Comparison of ENCODE assay signal across 14 mouse cellular contexts in the genomic region with DNA sequence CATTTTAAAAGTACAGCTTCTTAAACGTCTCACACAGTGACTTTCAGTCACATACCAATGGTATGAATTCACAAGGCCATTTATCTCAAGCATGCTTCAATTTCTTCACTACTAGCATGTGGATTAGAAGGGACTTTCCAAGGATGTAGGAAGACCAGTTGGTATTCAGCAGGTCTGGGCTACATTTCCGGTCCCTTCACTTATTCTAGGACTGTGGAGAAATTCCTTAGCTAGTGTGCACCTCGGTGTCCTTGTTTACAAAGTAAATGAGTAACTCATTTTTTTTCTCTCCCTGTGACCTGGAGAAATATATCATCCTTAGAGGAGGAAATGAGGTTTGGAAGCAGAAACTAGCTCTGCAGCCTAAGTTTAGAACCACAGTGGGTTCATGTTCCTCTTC.
DNase-seq lines count a peak whose midpoint lies in the region; ATAC-seq lines count a peak whose summit lies in the region.
"Had no signal": no experiment of that assay in that cellular context is flagged by ENCODE, and none has a peak within 500 bp of the region (broad histone marks: within the 10 kb centered on the region; RNA-seq: fewer than 3 reads in every experiment).

No protein-coding gene starts in this region.

- peak overlapping the region; percentile 25; the same call in 1 of the 2 replicates for H3K4me2 ChIP-seq in heart, embryonic 16.5 days (ENCODE audit: low read depth, low read length)
- no peak overlapping the region for H3K4me2 ChIP-seq in lung, embryonic 15.5 days
- H3K4me2 ChIP-seq in kidney, embryonic 16.5 days (replicated peaks; ENCODE audit: low read depth, low read length) = no peak overlapping the region
- H3K4me2 ChIP-seq in stomach, embryonic 16.5 days (ENCODE audit: low read depth, low read length) = no peak overlapping the region
- H3K4me2 ChIP-seq in forebrain, embryonic 12.5 days = no peak overlapping the region
- H3K4me2 ChIP-seq: hindbrain, embryonic 15.5 days; liver, embryonic 11.5 days had no signal

- no peaks in the 10 kb centered on the region for H3K36me3 ChIP-seq in heart, embryonic 16.5 days (ENCODE audit: control insufficient read depth, insufficient read depth)
- no peaks in the 10 kb centered on the region for H3K36me3 ChIP-seq in lung, embryonic 15.5 days
- H3K36me3 ChIP-seq in kidney, embryonic 16.5 days (ENCODE audit: insufficient read depth, low read length) = no peaks in the 10 kb centered on the region
- no peaks in the 10 kb centered on the region for H3K36me3 ChIP-seq in stomach, embryonic 16.5 days (ENCODE audit: control insufficient read depth, insufficient read depth, low read length)
- H3K36me3 ChIP-seq in forebrain, embryonic 12.5 days (replicated peaks) = no peaks in the 10 kb centered on the region
- H3K36me3 ChIP-seq: hindbrain, embryonic 15.5 days had no signal

- no peak overlapping the region for H3K9ac ChIP-seq in heart, embryonic 16.5 days (ENCODE audit: low read length)
- H3K9ac ChIP-seq in lung, embryonic 15.5 days = no peak overlapping the region
- no peak overlapping the region for H3K9ac ChIP-seq in kidney, embryonic 16.5 days (replicated peaks; ENCODE audit: low read length)
- no peak overlapping the region for H3K9ac ChIP-seq in stomach, embryonic 16.5 days (ENCODE audit: low read length)
- no peak overlapping the region for H3K9ac ChIP-seq in forebrain, embryonic 12.5 days
- H3K9ac ChIP-seq: hindbrain, embryonic 15.5 days had no signal

- H3K4me3 ChIP-seq in heart, embryonic 16.5 days (ENCODE audit: low read length) = no peak overlapping the region
- no peak overlapping the region for H3K4me3 ChIP-seq in lung, embryonic 15.5 days
- no peak overlapping the region for H3K4me3 ChIP-seq in kidney, embryonic 16.5 days (ENCODE audit: low read length)
- H3K4me3 ChIP-seq in stomach, embryonic 16.5 days (replicated peaks; ENCODE audit: low read length) = no peak overlapping the region
- no peak overlapping the region for H3K4me3 ChIP-seq in forebrain, embryonic 12.5 days (replicated peaks)
- H3K4me3 ChIP-seq: hindbrain, embryonic 15.5 days had no signal

- 27% methylated on average over 3 of the region's 3 CpGs for WGBS in heart, embryonic 16.5 days
- WGBS in lung, embryonic 15.5 days = 23% methylated on average over 3 of the region's 3 CpGs
- WGBS in kidney, embryonic 16.5 days = 24% methylated on average over 3 of the region's 3 CpGs
- 18% methylated on average over 3 of the region's 3 CpGs for WGBS in stomach, embryonic 16.5 days
- WGBS in forebrain, embryonic 12.5 days = 74% methylated on average over 3 of the region's 3 CpGs

- H3K4me1 ChIP-seq in heart, embryonic 16.5 days (ENCODE audit: control insufficient read depth, insufficient read depth, low read length) = peaks cover 23% of the 10 kb centered on the region
- H3K4me1 ChIP-seq in lung, embryonic 15.5 days = peaks cover 33% of the 10 kb centered on the region
- peaks cover 38% of the 10 kb centered on the region for H3K4me1 ChIP-seq in kidney, embryonic 16.5 days (ENCODE audit: insufficient read depth, low read length)
- peaks cover 14% of the 10 kb centered on the region for H3K4me1 ChIP-seq in stomach, embryonic 16.5 days (ENCODE audit: control insufficient read depth, insufficient read depth, low read length)
- peaks cover 13% of the 10 kb centered on the region for H3K4me1 ChIP-seq in forebrain, embryonic 12.5 days

- no peak for ATAC-seq in heart, embryonic 16.5 days (replicated peaks; ENCODE audit: extremely low read depth, insufficient read depth, low FRiP score)
- no peak for ATAC-seq in lung, embryonic 15.5 days (ENCODE audit: borderline replicate concordance, extremely low read depth, low FRiP score, low TSS enrichment)
- peak; percentile 60 for ATAC-seq in kidney, embryonic 16.5 days (ENCODE audit: low FRiP score, low TSS enrichment)
- ATAC-seq in stomach, embryonic 16.5 days (ENCODE audit: insufficient read depth, low FRiP score) = no peak
- ATAC-seq in forebrain, embryonic 12.5 days (ENCODE audit: low FRiP score) = no peak

- H3K9me3 ChIP-seq in heart, embryonic 16.5 days (replicated peaks; ENCODE audit: control insufficient read depth, low read length) = no peaks in the 10 kb centered on the region
- H3K9me3 ChIP-seq in lung, embryonic 15.5 days = no peaks in the 10 kb centered on the region
- no peaks in the 10 kb centered on the region for H3K9me3 ChIP-seq in kidney, embryonic 16.5 days (ENCODE audit: low read length)
- no peaks in the 10 kb centered on the region for H3K9me3 ChIP-seq in stomach, embryonic 16.5 days (replicated peaks; ENCODE audit: control insufficient read depth, low read length)
- no peaks in the 10 kb centered on the region for H3K9me3 ChIP-seq in forebrain, embryonic 12.5 days
- H3K9me3 ChIP-seq: hindbrain, embryonic 15.5 days had no signal

- no peaks in the 10 kb centered on the region for H3K27me3 ChIP-seq in heart, embryonic 16.5 days (ENCODE audit: control insufficient read depth, insufficient read depth, low read length)
- no peaks in the 10 kb centered on the region for H3K27me3 ChIP-seq in lung, embryonic 15.5 days
- H3K27me3 ChIP-seq in kidney, embryonic 16.5 days (ENCODE audit: insufficient read depth, low read length) = no peaks in the 10 kb centered on the region
- no peaks in the 10 kb centered on the region for H3K27me3 ChIP-seq in stomach, embryonic 16.5 days (ENCODE audit: control insufficient read depth, insufficient read depth, low read length)
- H3K27me3 ChIP-seq in forebrain, embryonic 12.5 days = peaks cover 4% of the 10 kb centered on the region; the same call in 1 of the 2 replicates

- DNase-seq in heart, adult 8-10 months (ENCODE audit: low spot score) = no peak
- DNase-seq in lung, postnatal 14 days = no peak
- no peak for DNase-seq in layer of hippocampus, adult 18-20 months (ENCODE audit: low spot score in 2 of 2)
- DNase-seq: cerebellum, adult 9-11 months; gastrocnemius, postnatal 14 days; left cerebral cortex, postnatal 4 days; thymus, postnatal 25 days had no signal

- peak overlapping the region; percentile 29; the same call in 1 of the 2 replicates for H3K27ac ChIP-seq in heart, embryonic 16.5 days (ENCODE audit: low read length)
- peak overlapping the region; percentile 27 for H3K27ac ChIP-seq in lung, embryonic 15.5 days
- peak overlapping the region; percentile 41 for H3K27ac ChIP-seq in kidney, embryonic 16.5 days (ENCODE audit: low read length)
- peak overlapping the region; percentile 12 for H3K27ac ChIP-seq in stomach, embryonic 16.5 days (ENCODE audit: low read length)
- no peak overlapping the region for H3K27ac ChIP-seq in forebrain, embryonic 12.5 days
- H3K27ac ChIP-seq: hindbrain, embryonic 15.5 days had no signal
